Mouse (Mus musculus) heart, adult 2 months (tissue): ENCODE measurements at regions not wholly inside any gene's neighbourhood (a gene's known extent, or its start where the extent isn't known, plus 50 kb on each side); places are given as distances from the start of the nearest gene placed in this dataset.

ENCODE experiments used
- DNase-seq, 2 experiments: peaks; one replicate each; pipeline ENCODE4 v3.0.0; 2021
- H3K27ac ChIP-seq: fragments of 200-600 bp; 2 replicates; pipeline ENCODE4 v1.8.1; 2022
- H3K27me3 ChIP-seq: fragments of 200-500 bp; 2 replicates; pipeline ENCODE4 v1.6.1; 2012; ENCODE audit warnings: mild to moderate bottlenecking, low read length, inconsistent platforms, mixed read lengths; ENCODE audit not compliant: control insufficient read depth, insufficient read depth
- H3K36me3 ChIP-seq: fragments of 200-500 bp; 2 replicates; pipeline ENCODE4 v1.6.1; 2012; ENCODE audit warnings: low read length, inconsistent platforms; ENCODE audit not compliant: control insufficient read depth, insufficient read depth
- H3K4me1 ChIP-seq: fragments of 200-500 bp; 2 replicates; pipeline ENCODE4 v1.6.1; 2011; ENCODE audit warnings: low read length; ENCODE audit not compliant: control insufficient read depth, insufficient read depth
- H3K4me3 ChIP-seq: fragments of 200-600 bp; 2 replicates; pipeline ENCODE4 v1.8.1; 2022
- H3K79me2 ChIP-seq: fragments of 200-500 bp; replicated peaks from 2 replicates; pipeline ENCODE4 v1.6.1; 2012; ENCODE audit warnings: mild to moderate bottlenecking, inconsistent platforms, low read length, moderate library complexity, mixed read lengths; ENCODE audit not compliant: control insufficient read depth, insufficient read depth
- H3K9ac ChIP-seq: fragments of 200-500 bp; 2 replicates; pipeline ENCODE4 v1.6.1; 2012; ENCODE audit warnings: low read depth, mild to moderate bottlenecking, control low read depth, inconsistent platforms, low read length, mixed read lengths
- CTCF ChIP-seq: fragments of 200-600 bp; IDR thresholded peaks from 2 replicates; pipeline ENCODE4 v1.8.1; 2022; ENCODE audit warnings: antibody characterized with exemption, mild to moderate bottlenecking, moderate library complexity
- EP300 ChIP-seq: fragments of 200-500 bp; IDR thresholded peaks from 2 replicates; pipeline ENCODE4 v1.6.1; 2011; ENCODE audit warnings: low read depth, low read length, control low read depth; ENCODE audit not compliant: insufficient read depth
- POLR2A ChIP-seq: fragments of 200-500 bp; IDR thresholded peaks from 2 replicates; pipeline ENCODE4 v1.6.1; 2011; ENCODE audit warnings: mild to moderate bottlenecking, low read depth, low read length, control low read depth; ENCODE audit not compliant: insufficient read depth
- WGBS: fragments of 180-500 bp; shearing (Covaris S2); methylation state at CpG from one replicate; pipeline ENCODE4 v1.1.7; 2018; 5-methylcytosine and 5-hydroxymethylcytosine counted together
- intact Hi-C: fragments of 180-260 bp; cut with DNase I; formaldehyde crosslinking; loops from one replicate; pipeline ENCODE4 v1.15.1; 2025

- Histone ChIP-seq H3K79me2 (no peaks in the 10 kb centered on the region), H3K9ac (no peak overlapping the region), H3K27me3 (no peaks in the 10 kb centered on the region), H3K4me3 (no peak overlapping the region), H3K36me3 (no peaks in the 10 kb centered on the region), H3K4me1 (no peaks in the 10 kb centered on the region), H3K27ac (no peak overlapping the region)
- no peak for DNase-seq
- intact Hi-C loops: no loop called here
- WGBS: 75% methylated on average over 9 of the region's 9 CpGs
- no peak for TF ChIP-seq EP300
- no peak for TF ChIP-seq POLR2A
- no peak for TF ChIP-seq CTCF
Measured at GRCm38 (mm10) chr10:100958371-100958770, 368.1 kb downstream of the 1700017N19Rik start.

DNA sequence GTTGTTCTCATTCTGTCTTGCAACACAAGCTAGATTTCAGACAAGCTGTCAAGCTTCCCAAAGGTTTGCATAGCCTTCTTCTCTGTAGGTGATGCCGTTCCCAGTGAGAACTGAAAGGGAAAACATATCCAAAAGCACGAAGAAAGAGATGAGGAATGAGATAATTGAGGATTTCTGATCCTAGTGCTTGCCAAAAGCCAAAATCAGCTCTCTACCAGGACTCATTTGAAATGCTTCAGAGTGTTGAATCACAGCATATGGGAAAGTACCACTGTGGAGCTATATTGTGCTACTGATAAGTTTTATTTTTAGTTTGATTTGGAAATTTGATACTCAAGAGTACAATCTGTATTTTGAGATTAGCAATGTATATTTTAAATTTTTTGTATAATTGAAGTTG is 413.2 kb downstream of the 1700017N19Rik start:
- Histone ChIP-seq H3K27me3 (no peaks in the 10 kb centered on the region), H3K79me2 (no peaks in the 10 kb centered on the region), H3K4me1 (no peaks in the 10 kb centered on the region), H3K36me3 (no peaks in the 10 kb centered on the region), H3K27ac (no peak overlapping the region), H3K4me3 (no peak overlapping the region), H3K9ac (no peak overlapping the region)
- no peak for DNase-seq
- intact Hi-C loops: no loop called here
- 64% methylated on average over 2 of the region's 2 CpGs for WGBS
- no peak for TF ChIP-seq EP300
- TF ChIP-seq POLR2A: no peak
- TF ChIP-seq CTCF: no peak

DNA sequence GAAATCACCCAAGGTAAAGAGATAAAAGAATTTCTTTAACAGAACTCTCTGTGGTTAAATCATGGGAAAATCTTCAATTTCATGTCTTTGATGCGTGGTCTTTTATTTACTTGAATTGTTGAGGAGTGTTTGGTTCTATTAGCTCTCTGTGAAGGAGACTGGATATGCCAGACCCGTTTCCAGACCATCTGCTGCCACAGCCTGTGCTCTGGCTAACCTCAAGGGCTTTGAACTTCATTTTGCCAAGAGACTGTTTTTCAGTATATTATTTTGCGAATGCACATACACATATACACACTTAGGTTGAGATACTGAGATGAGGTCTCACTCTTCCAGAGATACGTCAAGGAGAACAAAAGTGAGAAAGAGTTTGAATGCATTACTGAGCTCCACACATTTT is 414.4 kb downstream of the 1700017N19Rik start:
- intact Hi-C loops: no loop called here
- no peaks in the 10 kb centered on the region for H3K36me3 ChIP-seq
- DNase-seq: no peak
- no peak overlapping the region for H3K27ac ChIP-seq
- no peaks in the 10 kb centered on the region for H3K4me1 ChIP-seq
- TF ChIP-seq EP300 (no peak), POLR2A (no peak), CTCF (no peak)
- H3K79me2 ChIP-seq: no peaks in the 10 kb centered on the region
- H3K9ac ChIP-seq: no peak overlapping the region
- no peak overlapping the region for H3K4me3 ChIP-seq
- 76% methylated on average over 4 of the region's 4 CpGs for WGBS
- no peaks in the 10 kb centered on the region for H3K27me3 ChIP-seq

- DNase-seq: no peak
- Histone ChIP-seq H3K4me1 (no peaks in the 10 kb centered on the region), H3K4me3 (no peak overlapping the region), H3K27me3 (no peaks in the 10 kb centered on the region), H3K79me2 (no peaks in the 10 kb centered on the region), H3K9ac (no peak overlapping the region), H3K27ac (no peak overlapping the region), H3K36me3 (no peaks in the 10 kb centered on the region)
- intact Hi-C loops: no loop called here
- WGBS: 63% methylated on average over 1 of the region's 1 CpGs
- TF ChIP-seq CTCF (no peak), EP300 (no peak), POLR2A (no peak)
Measured at GRCm38 (mm10) chr10:101015416-101015815, 425.1 kb downstream of the 1700017N19Rik start.

DNA sequence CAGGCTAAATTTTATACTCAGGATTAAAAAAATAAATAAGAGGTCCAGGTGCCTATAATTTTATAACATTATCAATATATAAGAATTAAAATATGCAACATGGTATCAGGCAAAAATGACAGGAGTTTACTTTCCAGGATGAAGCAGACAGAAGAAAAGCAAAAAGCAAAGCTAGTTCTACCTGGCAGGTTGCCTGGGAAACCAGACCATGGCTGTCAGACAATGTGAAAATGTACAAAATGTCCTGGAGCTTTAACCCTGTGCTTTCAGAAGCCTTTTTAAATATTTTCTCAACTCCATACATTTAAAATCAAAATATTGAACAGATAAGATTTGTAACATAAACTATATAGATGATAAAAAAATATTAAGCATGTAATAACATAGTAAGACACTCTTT is 448.3 kb downstream of the 1700017N19Rik start:
- Histone ChIP-seq H3K9ac (no peak overlapping the region), H3K36me3 (no peaks in the 10 kb centered on the region), H3K27ac (no peak overlapping the region), H3K79me2 (no peaks in the 10 kb centered on the region), H3K4me3 (no peak overlapping the region), H3K27me3 (no peaks in the 10 kb centered on the region), H3K4me1 (no peaks in the 10 kb centered on the region)
- DNase-seq: no peak
- intact Hi-C loops: no loop called here
- no peak for TF ChIP-seq POLR2A
- no peak for TF ChIP-seq EP300
- TF ChIP-seq CTCF: no peak

- no peak for DNase-seq
- WGBS: 89% methylated on average over 1 of the region's 1 CpGs
- TF ChIP-seq POLR2A (no peak), CTCF (no peak), EP300 (no peak)
- Histone ChIP-seq H3K4me3 (no peak overlapping the region), H3K4me1 (no peaks in the 10 kb centered on the region), H3K36me3 (no peaks in the 10 kb centered on the region), H3K27ac (no peak overlapping the region), H3K9ac (no peak overlapping the region), H3K79me2 (no peaks in the 10 kb centered on the region), H3K27me3 (no peaks in the 10 kb centered on the region)
- intact Hi-C loops: no loop called here
Measured at GRCm38 (mm10) chr10:101039034-101039433, 448.8 kb downstream of the 1700017N19Rik start.
